Mouse (Mus musculus) C2C12 (cell line): Measurements from ENCODE around the gene Gm28048.

ENCODE experiments used
- CEBPB ChIP-seq: IDR thresholded peaks from one replicate; pipeline ENCODE4 v1.6.1; 2011; ENCODE audit warnings: low read depth, mild to moderate bottlenecking, control low read depth, moderate library complexity
- CTCF ChIP-seq: IDR thresholded peaks from one replicate; pipeline ENCODE4 v1.5.1; 2011; ENCODE audit not compliant: control insufficient read depth, insufficient read depth, insufficient read length

DNA sequence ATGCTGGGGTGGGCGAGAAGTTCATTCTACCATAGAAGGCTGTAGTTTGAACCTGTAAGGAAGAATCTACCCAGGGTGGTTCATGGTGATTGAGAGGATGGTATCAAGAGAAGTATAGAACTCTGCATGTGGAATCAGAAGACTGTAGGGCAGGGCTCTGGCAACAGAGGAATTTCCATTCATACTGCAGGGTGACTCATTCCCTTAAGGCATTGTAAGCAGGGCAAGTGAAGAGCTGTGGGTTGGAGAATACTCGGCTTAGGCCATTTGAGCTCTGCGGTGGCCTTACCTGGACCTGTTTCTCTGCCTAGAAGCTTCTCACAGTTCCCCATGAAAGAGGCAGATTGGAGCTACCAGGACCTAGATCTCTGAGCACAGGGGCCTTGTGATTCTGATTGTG, 170.5 kb downstream of the Gm28048 start:
- no peak for TF ChIP-seq CTCF
- TF ChIP-seq CEBPB: no peak
